ENCODE assay signal across 8 mouse cellular contexts in the genomic region with DNA sequence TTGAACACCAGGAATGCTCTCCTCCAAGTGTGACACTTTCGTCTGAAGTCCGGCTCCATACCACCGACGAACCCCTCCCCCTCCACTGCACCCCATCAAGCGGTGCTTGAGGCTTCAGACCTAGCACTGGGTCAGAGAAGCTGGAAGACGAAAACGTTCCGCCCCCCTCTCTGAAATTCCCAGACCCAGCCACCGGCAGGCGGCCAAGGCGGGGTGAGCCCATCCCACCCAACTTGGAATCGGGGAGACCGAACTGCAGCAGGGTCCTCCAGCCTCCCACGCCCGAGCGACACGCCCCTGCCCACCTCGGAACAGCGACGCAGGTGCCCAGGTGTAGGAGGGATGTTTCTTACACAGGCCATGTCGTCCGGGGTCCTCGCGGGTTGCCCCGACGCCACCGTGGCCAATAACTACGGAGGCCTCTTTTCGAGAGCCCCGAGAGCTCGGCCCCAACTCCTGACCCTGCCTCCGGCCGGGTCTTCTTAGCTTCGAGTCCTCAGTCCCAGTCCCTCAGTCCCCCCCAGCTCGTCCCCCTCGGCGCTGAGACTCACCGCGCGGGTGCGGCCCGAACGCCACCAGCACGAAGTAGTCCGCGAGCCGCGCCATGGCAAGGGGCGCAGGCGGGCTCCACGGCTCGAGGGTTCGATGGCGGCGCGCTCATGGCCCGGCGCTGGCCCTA. TPM values are rescaled to one million over a fixed set of nuclear protein-coding genes. Genes with fewer than 3 reads are reported as not detected.
DNase-seq lines count a peak whose midpoint lies in the region; ATAC-seq and TF ChIP-seq lines count a peak whose summit lies in the region.

No protein-coding gene starts in this region.

- TF ChIP-seq RAD21 in MEL (IDR thresholded peaks at IDR 0.05; ENCODE audit: low read depth, low read length): no peak

- no peak for TF ChIP-seq EP300 in MEL (IDR thresholded peaks at IDR 0.05; ENCODE audit: low read depth in 1 of 2, low read length in 2 of 2)

- WGBS in heart, embryonic 12.5 days: under 1% methylated on average over 58 of the region's 58 CpGs
- under 1% methylated on average over 58 of the region's 58 CpGs for WGBS in hindbrain, embryonic 10.5 days
- WGBS in limb, embryonic 13.5 days: under 1% methylated on average over 53 of the region's 58 CpGs

- no peaks in the 10 kb centered on the region for H3K9me3 ChIP-seq in heart, embryonic 12.5 days (replicated peaks)
- no peaks in the 10 kb centered on the region for H3K9me3 ChIP-seq in MEL (replicated peaks; ENCODE audit: insufficient read depth, low read length)
- no peaks in the 10 kb centered on the region for H3K9me3 ChIP-seq in hindbrain, embryonic 10.5 days
- H3K9me3 ChIP-seq in limb, embryonic 13.5 days: no peaks in the 10 kb centered on the region

- H3K36me3 ChIP-seq in heart, embryonic 12.5 days: no peaks in the 10 kb centered on the region
- H3K36me3 ChIP-seq in MEL (ENCODE audit: control insufficient read depth in 1 of 2, insufficient read depth in 2 of 2, low read length in 2 of 2): peaks cover 0 to 17% of the 10 kb centered on the region in 2 experiments; a peak in 2 of 4 replicates
- no peaks in the 10 kb centered on the region; the same call in 1 of the 2 replicates for H3K36me3 ChIP-seq in hindbrain, embryonic 10.5 days
- no peaks in the 10 kb centered on the region for H3K36me3 ChIP-seq in limb, embryonic 13.5 days

- no peak for TF ChIP-seq CTCF in MEL (IDR thresholded peaks at IDR 0.05 in 2 of 3, conservative IDR thresholded peaks at IDR 0.05 in 1 of 3; ENCODE audit: control insufficient read depth in 1 of 3, insufficient read depth in 1 of 3, low read depth in 2 of 3, low read length in 3 of 3, poor library complexity in 1 of 3, severe bottlenecking in 1 of 3)

- DNase-seq in heart, adult 11 months: no peak
- DNase-seq in MEL (ENCODE audit: low read depth, low spot score): no peak
- peak; percentile 38 for DNase-seq in embryo, embryonic 10.5 days (ENCODE audit: low spot score)
- DNase-seq in hindbrain, embryonic 10.5 days (ENCODE audit: low spot score): peak; percentile 33
- peak; percentile 44 for DNase-seq in neural tube, embryonic 10.5 days (ENCODE audit: extremely low spot score, low spot score)
- DNase-seq in frontal cortex, postnatal 14 days (ENCODE audit: low spot score in 2 of 2): no peak

- H3K79me2 ChIP-seq in MEL (ENCODE audit: control insufficient read depth, insufficient read depth, low read length, poor library complexity): peaks cover 52% of the 10 kb centered on the region

- H3K4me2 ChIP-seq in heart, embryonic 12.5 days: peak overlapping the region; percentile 96
- H3K4me2 ChIP-seq in limb, embryonic 13.5 days (replicated peaks): peak overlapping the region; percentile 91

- TF ChIP-seq POLR2A in MEL (IDR thresholded peaks at IDR 0.05; ENCODE audit: control insufficient read depth in 1 of 2, insufficient read depth in 1 of 2, low read depth in 1 of 2, low read length in 2 of 2, poor library complexity in 1 of 2): peak in 1 of 2 experiments; percentile 21; a peak in 1 of 4 replicates

- H3K27ac ChIP-seq in heart, embryonic 12.5 days (ENCODE audit: poor library complexity, severe bottlenecking): peak overlapping the region; percentile 41; the same call in 1 of the 2 replicates
- H3K27ac ChIP-seq in MEL (ENCODE audit: control insufficient read depth, low read depth, low read length): no peak overlapping the region
- H3K27ac ChIP-seq in hindbrain, embryonic 10.5 days: peak overlapping the region; percentile 92
- no peak overlapping the region; the same call in 1 of the 2 replicates for H3K27ac ChIP-seq in limb, embryonic 13.5 days

- peaks cover 50% of the 10 kb centered on the region for H3K4me1 ChIP-seq in heart, embryonic 12.5 days (replicated peaks)
- H3K4me1 ChIP-seq in MEL (ENCODE audit: control insufficient read depth in 1 of 2, insufficient read depth in 2 of 2, low read length in 2 of 2): peaks cover 9 to 31% of the 10 kb centered on the region in 2 experiments
- peaks cover 50% of the 10 kb centered on the region for H3K4me1 ChIP-seq in hindbrain, embryonic 10.5 days (replicated peaks)
- peaks cover 28% of the 10 kb centered on the region for H3K4me1 ChIP-seq in limb, embryonic 13.5 days

- peak overlapping the region; percentile 95 for H3K4me3 ChIP-seq in heart, embryonic 12.5 days
- peak overlapping the region; percentile 88 to 92 for H3K4me3 ChIP-seq in MEL (ENCODE audit: control insufficient read depth in 1 of 2, insufficient read depth in 1 of 2, low read depth in 2 of 2, low read length in 2 of 2)
- peak overlapping the region; percentile 96 for H3K4me3 ChIP-seq in hindbrain, embryonic 10.5 days
- peak overlapping the region; percentile 94 for H3K4me3 ChIP-seq in limb, embryonic 13.5 days

- peak overlapping the region; percentile 93 for H3K9ac ChIP-seq in heart, embryonic 12.5 days
- H3K9ac ChIP-seq in MEL (ENCODE audit: control insufficient read depth, low read depth, low read length, poor library complexity, severe bottlenecking): peak overlapping the region; percentile 88
- H3K9ac ChIP-seq in limb, embryonic 13.5 days: peak overlapping the region; percentile 92

- no peaks in the 10 kb centered on the region for H3K27me3 ChIP-seq in heart, embryonic 12.5 days (replicated peaks)
- no peaks in the 10 kb centered on the region for H3K27me3 ChIP-seq in MEL (ENCODE audit: control insufficient read depth in 1 of 2, insufficient read depth in 2 of 2, low read length in 2 of 2)
- no peaks in the 10 kb centered on the region for H3K27me3 ChIP-seq in hindbrain, embryonic 10.5 days (ENCODE audit: insufficient read depth, poor library complexity, severe bottlenecking)
- H3K27me3 ChIP-seq in limb, embryonic 13.5 days: no peaks in the 10 kb centered on the region

- ATAC-seq in heart, embryonic 12.5 days (ENCODE audit: insufficient number of reproducible peaks, low FRiP score): peak; percentile 18; the same call in 1 of the 2 replicates
- ATAC-seq in limb, embryonic 13.5 days (ENCODE audit: low FRiP score, low read depth): peak; percentile 49

TF ChIP-seq in MEL, 35 proteins besides CTCF, POLR2A, EP300 and RAD21:
- TF ChIP-seq CHD1 (IDR thresholded peaks at IDR 0.05; ENCODE audit: low read depth, low read length) (no peak), GATA1 (IDR thresholded peaks at IDR 0.05; ENCODE audit: low read depth, low read length) (no peak), MYB (IDR thresholded peaks at IDR 0.05; ENCODE audit: low read depth, low read length) (no peak), SIN3A (IDR thresholded peaks at IDR 0.05; ENCODE audit: low read length) (0 out of 2 replicates have a peak, but pooled peaks have one; percentile 42), MXI1 (IDR thresholded peaks at IDR 0.05; ENCODE audit: low read depth, low read length) (0 out of 2 replicates have a peak, but pooled peaks have one; percentile 37), CHD2 (IDR thresholded peaks at IDR 0.05; ENCODE audit: low read length) (no peak), ZC3H11A (IDR thresholded peaks at IDR 0.05; ENCODE audit: low read depth, low read length) (no peak), JUND (IDR thresholded peaks at IDR 0.05; ENCODE audit: low read depth, low read length) (no peak), KAT2A (conservative IDR thresholded peaks at IDR 0.05; ENCODE audit: low read depth, low read length) (no peak)

RNA-seq across cellular contexts. Expression of gene Sbf1, which starts 0.5 kb away (rescaled TPM):
- polyA plus RNA-seq in heart, embryonic 12.5 days (2016; fragmentation: Nextera tagmentation; extraction: Ambion mirVana): 45.0 and 46.3 TPM in 2 replicates
- total RNA-seq in MEL (2012; rRNA removed): 80.4 and 84.6 TPM in 2 replicates
- 100 to 1,000 TPM in 1 of 2 experiments, not detected in 1; 147 TPM for polyA plus RNA-seq in MEL (2012; ENCODE audit: insufficient read depth in 1 of 2, insufficient read length in 2 of 2, low read depth in 1 of 2, low replicate concordance in 2 of 2, missing spikeins in 1 of 2)
- polyA plus RNA-seq in hindbrain, embryonic 10.5 days (2016; fragmentation: Nextera tagmentation; extraction: Ambion mirVana): 92.5 and 103 TPM in 2 replicates
- polyA plus RNA-seq in limb, embryonic 13.5 days (2015; fragmentation: Nextera tagmentation; extraction: Ambion mirVana): 62.8 and 66.3 TPM in 2 replicates

RNA-seq across cellular contexts. Expression of gene Adm2, which starts 7.9 kb away (rescaled TPM):
- 0.77 and 1.0 TPM in 2 replicates for polyA plus RNA-seq in heart, embryonic 12.5 days (2016; fragmentation: Nextera tagmentation; extraction: Ambion mirVana)
- 1.4 and 7.1 TPM in 2 replicates for total RNA-seq in MEL (2012; rRNA removed)
- 10 to 100 TPM in 1 of 2 experiments, not detected in 1; 18.2 TPM for polyA plus RNA-seq in MEL (2012; ENCODE audit: insufficient read depth in 1 of 2, insufficient read length in 2 of 2, low read depth in 1 of 2, low replicate concordance in 2 of 2, missing spikeins in 1 of 2)
- 0.25 and 0.27 TPM in 2 replicates for polyA plus RNA-seq in hindbrain, embryonic 10.5 days (2016; fragmentation: Nextera tagmentation; extraction: Ambion mirVana)
- polyA plus RNA-seq in limb, embryonic 13.5 days (2015; fragmentation: Nextera tagmentation; extraction: Ambion mirVana): 0.54 and 0.83 TPM in 2 replicates

RNA-seq across cellular contexts. Expression of gene Miox, which starts 19.5 kb away (rescaled TPM):
- not detected in 2 replicates for polyA plus RNA-seq in heart, embryonic 12.5 days (2016; fragmentation: Nextera tagmentation; extraction: Ambion mirVana)
- total RNA-seq in MEL (2012; rRNA removed): not detected in 2 replicates
- polyA plus RNA-seq in MEL (2012; ENCODE audit: insufficient read depth in 1 of 2, insufficient read length in 2 of 2, low read depth in 1 of 2, low replicate concordance in 2 of 2, missing spikeins in 1 of 2): not detected
- polyA plus RNA-seq in hindbrain, embryonic 10.5 days (2016; fragmentation: Nextera tagmentation; extraction: Ambion mirVana): not detected in 2 replicates
- polyA plus RNA-seq in limb, embryonic 13.5 days (2015; fragmentation: Nextera tagmentation; extraction: Ambion mirVana): not detected in 2 replicates

RNA-seq across cellular contexts. Expression of gene Lmf2, which starts 40.8 kb away (rescaled TPM):
- 46.9 and 49.4 TPM in 2 replicates for polyA plus RNA-seq in heart, embryonic 12.5 days (2016; fragmentation: Nextera tagmentation; extraction: Ambion mirVana)
- total RNA-seq in MEL (2012; rRNA removed): 14.5 and 14.7 TPM in 2 replicates
- 10 to 100 TPM in 1 of 2 experiments, not detected in 1; 52.0 TPM for polyA plus RNA-seq in MEL (2012; ENCODE audit: insufficient read depth in 1 of 2, insufficient read length in 2 of 2, low read depth in 1 of 2, low replicate concordance in 2 of 2, missing spikeins in 1 of 2)
- 49.2 and 52.0 TPM in 2 replicates for polyA plus RNA-seq in hindbrain, embryonic 10.5 days (2016; fragmentation: Nextera tagmentation; extraction: Ambion mirVana)
- polyA plus RNA-seq in limb, embryonic 13.5 days (2015; fragmentation: Nextera tagmentation; extraction: Ambion mirVana): 57.6 and 65.1 TPM in 2 replicates

RNA-seq across cellular contexts. Expression of gene Ncaph2, which starts 40.9 kb away (rescaled TPM):
- polyA plus RNA-seq in heart, embryonic 12.5 days (2016; fragmentation: Nextera tagmentation; extraction: Ambion mirVana): 112 and 116 TPM in 2 replicates
- total RNA-seq in MEL (2012; rRNA removed): 126 and 137 TPM in 2 replicates
- polyA plus RNA-seq in MEL (2012; ENCODE audit: insufficient read depth in 1 of 2, insufficient read length in 2 of 2, low read depth in 1 of 2, low replicate concordance in 2 of 2, missing spikeins in 1 of 2): 100 to 1,000 TPM; 160 to 165 TPM
- 187 and 194 TPM in 2 replicates for polyA plus RNA-seq in hindbrain, embryonic 10.5 days (2016; fragmentation: Nextera tagmentation; extraction: Ambion mirVana)
- polyA plus RNA-seq in limb, embryonic 13.5 days (2015; fragmentation: Nextera tagmentation; extraction: Ambion mirVana): 146 and 162 TPM in 2 replicates

Comparison
In these comparisons a context has a peak if more than half of its experiments do, and no peak if none do; other contexts are left out.
1. H3K27ac ChIP-seq: peak in heart, embryonic 12.5 days (single experiment) and hindbrain, embryonic 10.5 days (single experiment); none in MEL (single experiment) and limb, embryonic 13.5 days (single experiment).
2. DNase-seq: peak in embryo, embryonic 10.5 days (single experiment), hindbrain, embryonic 10.5 days (single experiment) and neural tube, embryonic 10.5 days (single experiment); none in heart, adult 11 months (single experiment), MEL (single experiment) and frontal cortex, postnatal 14 days (0 of 2).
3. Peak in every context shown above with its lines, with median percentiles within 50 percentile points of each other: H3K4me3 ChIP-seq and H3K9ac ChIP-seq.